Mouse (Mus musculus): Measurements from ENCODE around the gene Zmym2.

DNA sequence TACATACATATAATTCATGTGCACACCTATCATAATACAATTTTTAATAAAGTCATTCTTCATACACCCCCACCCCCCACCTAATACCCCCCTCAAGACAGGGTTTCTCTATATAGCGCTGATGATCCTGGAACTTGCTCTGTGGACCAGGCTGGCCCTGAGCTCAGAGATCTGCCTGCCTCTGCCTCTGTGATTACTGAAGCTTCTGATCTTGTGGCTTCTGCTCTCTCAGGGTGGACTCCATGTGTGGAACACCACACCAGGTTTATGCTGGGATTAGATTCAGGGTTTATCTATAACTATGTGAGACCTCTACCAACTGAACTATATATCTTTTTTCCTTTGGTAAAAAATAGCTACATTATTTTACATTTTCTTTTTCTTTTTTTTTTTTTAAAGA is 10.1 kb downstream of the Zmym2 start:
- TF ChIP-seq CTCF (IDR thresholded peaks at IDR 0.05; ENCODE audit: low read depth) = no peak
- no peak for TF ChIP-seq EP300 (IDR thresholded peaks at IDR 0.05; ENCODE audit: low read depth)

Measured in liver, postnatal 0 days (tissue).